Mouse (Mus musculus) intestine, embryonic 14.5 days (tissue): ENCODE measurements around the gene Soga1. TPM values are rescaled to one million over a fixed set of nuclear protein-coding genes. Genes with fewer than 3 reads are reported as not detected.

ENCODE experiments used
- ATAC-seq: fragments of 200-750 bp; cut with Nextera tagmentation; replicated peaks from 2 replicates; pipeline ENCODE4 v1.8.0; 2017; ENCODE audit warnings: low read depth, moderate number of reproducible peaks, moderate TSS enrichment, moderate library complexity; ENCODE audit not compliant: low FRiP score, low TSS enrichment
- DNase-seq: peaks from one replicate; pipeline ENCODE4 v3.0.0-alpha.2; 2018; ENCODE audit warnings: low spot score
- H3K27ac ChIP-seq: fragments of 300-500 bp; sonication (generic); 2 replicates; pipeline ENCODE4 v1.5.1; 2014; ENCODE audit warnings: low read depth, mild to moderate bottlenecking, control low read depth
- H3K27me3 ChIP-seq: fragments of 300-500 bp; sonication (generic); replicated peaks from 2 replicates; pipeline ENCODE4 v1.6.1; 2014; ENCODE audit warnings: low read length, control low read depth; ENCODE audit not compliant: control insufficient read depth, insufficient read depth
- H3K36me3 ChIP-seq: fragments of 300-500 bp; sonication (generic); 2 replicates; pipeline ENCODE4 v1.6.1; 2014; ENCODE audit warnings: low read length, control low read depth; ENCODE audit not compliant: control insufficient read depth, insufficient read depth
- H3K4me1 ChIP-seq: fragments of 300-500 bp; sonication (generic); replicated peaks from 2 replicates; pipeline ENCODE4 v1.6.1; 2014; ENCODE audit warnings: low read length, control low read depth, mixed read lengths; ENCODE audit not compliant: control insufficient read depth, insufficient read depth
- H3K4me2 ChIP-seq: fragments of 300-500 bp; sonication (generic); 2 replicates; pipeline ENCODE4 v1.6.1; 2014; ENCODE audit warnings: low read length
- H3K4me3 ChIP-seq: fragments of 300-500 bp; sonication (generic); 2 replicates; pipeline ENCODE4 v1.5.1; 2014; ENCODE audit warnings: low read depth, low read length, control low read depth, mixed read lengths
- H3K9ac ChIP-seq: fragments of 300-500 bp; sonication (generic); 2 replicates; pipeline ENCODE4 v1.6.1; 2014; ENCODE audit warnings: mild to moderate bottlenecking, low read length
- H3K9me3 ChIP-seq: fragments of 300-500 bp; sonication (generic); 2 replicates; pipeline ENCODE4 v1.6.1; 2016; ENCODE audit warnings: low read length, control low read depth; ENCODE audit not compliant: control insufficient read depth
- WGBS: fragments of 180-500 bp; shearing (Covaris S2); extraction: QIAGEN DNeasy Blood & Tissue Kit; methylation state at CpG from one replicate; pipeline ENCODE4 v1.1.7; 2014; 5-methylcytosine and 5-hydroxymethylcytosine counted together
- polyA plus RNA-seq: library from polyadenylated mRNA; unstranded; fragments of >200 nt; fragmentation: Nextera tagmentation; extraction: Ambion mirVana; gene quantifications from 2 replicates; pipeline ENCODE4 v1.2.1, GENCODE M21; 2014

Soga1 gene
- polyA plus RNA-seq, 1 experiment from 2014 or later = 4.7 TPM

GRCm38 (mm10) chr2:157010121-157010520 is 68.9 kb downstream of the Soga1 start:
- H3K4me2 ChIP-seq = no peak overlapping the region
- H3K4me1 ChIP-seq = peaks cover 19% of the 10 kb centered on the region
- H3K27ac ChIP-seq = no peak overlapping the region
- no peak for DNase-seq
- no peak overlapping the region for H3K9ac ChIP-seq
- no peak for ATAC-seq
- H3K36me3 ChIP-seq = peaks cover 13% of the 10 kb centered on the region
- H3K27me3 ChIP-seq = no peaks in the 10 kb centered on the region
- H3K9me3 ChIP-seq = no peaks in the 10 kb centered on the region
- H3K4me3 ChIP-seq = no peak overlapping the region

- H3K4me2 ChIP-seq = no peak overlapping the region
- no peak overlapping the region for H3K9ac ChIP-seq
- H3K36me3 ChIP-seq = peaks cover 18% of the 10 kb centered on the region
- peaks cover 19% of the 10 kb centered on the region for H3K4me1 ChIP-seq
- ATAC-seq = no peak
- no peaks in the 10 kb centered on the region for H3K27me3 ChIP-seq
- H3K9me3 ChIP-seq = no peaks in the 10 kb centered on the region
- H3K27ac ChIP-seq = no peak overlapping the region
- no peak for DNase-seq
- H3K4me3 ChIP-seq = no peak overlapping the region
Measured at GRCm38 (mm10) chr2:157008509-157008908, 70.5 kb downstream of the Soga1 start.

DNA sequence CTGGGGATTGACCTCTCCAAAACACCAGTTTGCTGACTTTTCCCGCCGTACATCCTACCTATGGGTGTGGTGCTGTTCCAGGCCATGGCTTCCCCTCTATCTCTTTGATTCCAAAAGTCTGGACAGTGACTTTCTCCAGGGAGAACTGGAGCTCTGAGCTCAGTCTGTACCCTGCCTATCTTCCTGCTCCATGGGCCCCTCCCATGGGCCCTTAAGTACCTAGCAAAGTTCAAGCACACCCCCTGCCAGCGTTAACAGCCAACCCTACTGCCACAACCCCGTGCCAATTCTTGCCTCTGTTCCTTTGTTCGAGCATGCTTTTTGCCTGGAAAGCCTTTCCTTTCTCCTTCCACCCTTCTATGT is 71.8 kb downstream of the Soga1 start:
- no peaks in the 10 kb centered on the region for H3K9me3 ChIP-seq
- H3K4me1 ChIP-seq = peaks cover 19% of the 10 kb centered on the region
- ATAC-seq (no peak; the same call in 1 of the 2 replicates), DNase-seq (no peak)
- H3K27me3 ChIP-seq = no peaks in the 10 kb centered on the region
- H3K4me2 ChIP-seq = peak overlapping the region; percentile 85
- H3K9ac ChIP-seq = peak overlapping the region; percentile 64
- peaks cover 21% of the 10 kb centered on the region for H3K36me3 ChIP-seq
- peak overlapping the region; percentile 62 for H3K4me3 ChIP-seq
- 25% methylated on average over 5 of the region's 5 CpGs for WGBS
- H3K27ac ChIP-seq = peak overlapping the region; percentile 72

- peak; percentile 94 for DNase-seq
- under 1% methylated on average over 54 of the region's 56 CpGs for WGBS
- peak; percentile 88 for ATAC-seq
- H3K36me3 ChIP-seq = peaks cover 24% of the 10 kb centered on the region
- peak within 1 kb of the TSS; percentile 64 for H3K9ac ChIP-seq
- H3K27me3 ChIP-seq = no peaks in the 10 kb centered on the region
- peak within 1 kb of the TSS; percentile 72 for H3K27ac ChIP-seq
- H3K4me3 ChIP-seq = peak within 1 kb of the TSS; percentile 62
- H3K4me1 ChIP-seq = peaks cover 19% of the 10 kb centered on the region
- H3K9me3 ChIP-seq = no peaks in the 10 kb centered on the region
- peak within 1 kb of the TSS; percentile 85 for H3K4me2 ChIP-seq
Measured at GRCm38 (mm10) chr2:157006511-157007233, 72.4 kb downstream of the Soga1 start, which contains the start of gene Dsn1. Gene Dsn1 (minus strand): TSS chr2:157007154.

DNA sequence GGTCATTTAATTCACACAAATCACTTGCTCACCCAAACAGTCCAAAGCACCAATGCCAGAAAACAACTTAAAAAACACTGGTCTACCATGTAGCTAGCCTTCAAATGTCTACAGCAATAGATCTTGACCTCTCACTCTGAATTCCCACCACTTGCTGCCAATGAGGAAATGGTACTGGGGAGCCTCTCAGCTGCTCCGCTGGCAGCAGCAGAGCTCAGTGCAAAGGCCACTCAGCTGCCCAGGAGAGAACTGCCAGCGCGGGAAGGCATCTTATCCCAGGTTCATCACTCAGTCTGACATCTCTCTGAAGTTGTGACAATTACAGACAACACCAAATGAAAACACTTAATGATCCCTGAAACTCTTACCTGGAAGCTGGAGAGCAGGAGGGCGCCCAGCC is 76.7 kb downstream of the Soga1 start:
- peaks cover 61% of the 10 kb centered on the region for H3K36me3 ChIP-seq
- no peak overlapping the region for H3K9ac ChIP-seq
- H3K4me2 ChIP-seq = no peak overlapping the region
- no peaks in the 10 kb centered on the region for H3K9me3 ChIP-seq
- H3K27me3 ChIP-seq = no peaks in the 10 kb centered on the region
- peaks cover 9% of the 10 kb centered on the region for H3K4me1 ChIP-seq
- no peak for DNase-seq
- ATAC-seq = no peak
- H3K4me3 ChIP-seq = no peak overlapping the region
- H3K27ac ChIP-seq = no peak overlapping the region
- WGBS = 84% methylated on average over 4 of the region's 4 CpGs

- Histone ChIP-seq H3K4me1 (no peaks in the 10 kb centered on the region), H3K27ac (no peak overlapping the region), H3K4me3 (no peak overlapping the region), H3K4me2 (no peak overlapping the region), H3K9me3 (no peaks in the 10 kb centered on the region), H3K36me3 (peaks cover 76% of the 10 kb centered on the region), H3K27me3 (no peaks in the 10 kb centered on the region), H3K9ac (no peak overlapping the region)
- 92% methylated on average over 5 of the region's 5 CpGs for WGBS
- no peak for DNase-seq
- no peak for ATAC-seq
Measured at GRCm38 (mm10) chr2:156998263-156998662, 80.8 kb downstream of the Soga1 start.

GRCm38 (mm10) chr2:156996576-156996975 is 82.5 kb downstream of the Soga1 start:
- Histone ChIP-seq H3K27me3 (no peaks in the 10 kb centered on the region), H3K27ac (no peak overlapping the region), H3K4me3 (no peak overlapping the region), H3K9ac (no peak overlapping the region), H3K4me1 (no peaks in the 10 kb centered on the region), H3K9me3 (no peaks in the 10 kb centered on the region), H3K4me2 (no peak overlapping the region), H3K36me3 (peaks cover 68% of the 10 kb centered on the region)
- DNase-seq = no peak
- no peak for ATAC-seq
- 66% methylated on average over 6 of the region's 6 CpGs for WGBS

DNA sequence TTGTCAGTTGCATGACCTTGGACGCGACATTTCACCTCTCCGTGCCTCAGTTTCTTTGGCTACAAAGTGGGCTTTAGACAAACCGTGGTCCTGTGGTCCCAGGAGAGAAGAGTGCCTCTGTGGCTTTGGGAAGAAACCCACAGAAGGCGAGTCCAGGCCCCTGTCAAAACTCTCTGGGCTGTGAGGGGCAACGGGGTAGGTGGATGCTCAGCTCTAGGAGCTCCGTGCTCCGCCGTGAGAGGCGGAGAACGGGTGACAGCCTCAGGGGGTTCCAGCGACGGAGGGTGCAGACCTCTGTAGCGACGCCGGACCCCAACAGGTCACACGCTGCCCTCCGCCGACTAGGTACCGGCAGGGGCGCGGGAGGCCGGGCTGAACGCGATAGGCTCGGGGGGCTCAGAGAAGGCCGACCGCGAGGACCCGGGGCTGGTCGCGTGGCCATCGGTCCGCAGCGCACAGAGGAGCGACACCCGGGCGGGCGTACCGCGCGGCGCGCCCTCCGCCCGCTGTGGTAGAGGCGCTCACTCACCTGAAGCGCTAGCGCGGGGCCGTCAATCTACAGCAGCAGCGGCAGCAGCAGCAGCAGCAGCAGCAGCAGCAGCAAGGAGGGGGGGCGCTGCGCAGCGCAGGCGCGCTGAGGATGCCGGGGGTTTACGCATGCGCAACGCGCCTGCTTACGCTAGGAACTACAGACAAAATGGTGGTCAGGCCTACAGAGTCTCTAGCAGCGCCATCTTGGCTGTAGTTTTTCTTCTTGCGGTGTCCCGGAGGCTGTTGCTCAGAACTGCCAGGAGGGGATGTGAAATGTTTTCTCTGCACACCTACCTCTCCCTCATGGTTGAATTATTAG is 87.4 kb downstream of the Soga1 start, which contains the start of gene Ndrg3:
Gene Ndrg3 (minus strand): TSS at position 587 of the 850 bp plus-strand sequence.
- peak within 1 kb of the TSS; percentile 97 for H3K4me2 ChIP-seq
- H3K9ac ChIP-seq = peak within 1 kb of the TSS; percentile 68
- no peaks in the 10 kb centered on the region for H3K27me3 ChIP-seq
- H3K36me3 ChIP-seq = peaks cover 25% of the 10 kb centered on the region
- H3K27ac ChIP-seq = no peak within 1 kb of the TSS; the same call in 1 of the 2 replicates
- peak within 1 kb of the TSS; percentile 69 for H3K4me3 ChIP-seq
- ATAC-seq (peak; percentile 89), DNase-seq (peak; percentile 95)
- under 1% methylated on average over 66 of the region's 66 CpGs for WGBS
- no peaks in the 10 kb centered on the region for H3K9me3 ChIP-seq
- peaks cover 9% of the 10 kb centered on the region for H3K4me1 ChIP-seq
